Mouse (Mus musculus): Measurements from ENCODE around the gene Sin3b.

DNA sequence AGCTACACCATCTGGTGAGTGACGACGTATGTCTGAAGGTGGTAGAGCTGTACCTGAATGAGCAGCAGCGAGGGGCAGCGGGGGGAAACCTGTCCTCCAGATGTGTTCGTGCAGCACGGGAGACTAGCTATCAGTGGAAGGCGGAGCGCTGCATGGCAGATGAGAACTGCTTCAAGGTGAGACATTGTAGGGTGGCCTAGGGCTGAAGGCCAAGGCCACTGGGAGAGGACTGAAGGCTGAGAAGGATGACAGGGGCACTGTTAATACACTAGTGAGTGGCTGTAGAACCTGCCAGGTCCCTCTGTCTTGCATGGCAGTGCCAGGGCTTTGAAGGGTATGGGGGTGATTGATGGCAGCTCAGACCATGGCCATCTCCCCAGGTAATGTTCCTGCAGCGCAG is 30.1 kb downstream of the Sin3b start:
- TF ChIP-seq ZC3H11A (IDR thresholded peaks at IDR 0.05; ENCODE audit: borderline replicate concordance, low read depth, low read length) (no peak), CHD2 (IDR thresholded peaks at IDR 0.05; ENCODE audit: low read depth, low read length) (no peak), HCFC1 (IDR thresholded peaks at IDR 0.05; ENCODE audit: borderline replicate concordance, insufficient read depth, low read length) (no peak), ZNF384 (IDR thresholded peaks at IDR 0.05; ENCODE audit: low read depth, low read length) (no peak)

Data from ES-E14 (cell line).